Mouse (Mus musculus) mouse trophoblast stem cell (cell line): ENCODE measurements at regions not wholly inside any gene's neighbourhood (a gene's known extent, or its start where the extent isn't known, plus 50 kb on each side); places are given as distances from the start of the nearest gene placed in this dataset.

Source experiments
- in situ Hi-C, 2 experiments: fragments of 300-500 bp; cut with MseI, MboI; formaldehyde crosslinking; loops; 2 replicates in 1 of 2; 3 replicates in 1 of 2; pipeline ENCODE4 v1.15.1; 2025

DNA sequence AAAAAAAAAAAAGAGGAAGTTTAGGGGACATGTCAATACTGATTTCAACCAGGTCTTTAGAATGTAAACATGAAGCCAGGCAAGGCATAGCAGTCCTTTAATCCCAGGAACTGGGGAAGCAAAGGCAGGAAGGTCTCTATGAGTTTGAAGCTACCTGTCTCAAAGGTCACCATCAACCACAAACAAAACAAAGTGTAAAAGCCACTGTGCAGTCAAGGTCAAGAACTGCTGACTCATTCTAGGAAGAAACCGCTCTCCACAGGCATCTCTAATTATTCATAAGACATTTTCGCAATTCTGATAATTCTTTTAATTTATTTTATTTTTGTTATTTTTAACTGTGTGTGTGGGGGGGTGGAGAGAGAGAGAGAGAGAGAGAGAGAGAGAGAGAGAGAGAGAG lies 364.0 kb downstream of the Cntnap4 start:
- in situ Hi-C loops: no loop called here

DNA sequence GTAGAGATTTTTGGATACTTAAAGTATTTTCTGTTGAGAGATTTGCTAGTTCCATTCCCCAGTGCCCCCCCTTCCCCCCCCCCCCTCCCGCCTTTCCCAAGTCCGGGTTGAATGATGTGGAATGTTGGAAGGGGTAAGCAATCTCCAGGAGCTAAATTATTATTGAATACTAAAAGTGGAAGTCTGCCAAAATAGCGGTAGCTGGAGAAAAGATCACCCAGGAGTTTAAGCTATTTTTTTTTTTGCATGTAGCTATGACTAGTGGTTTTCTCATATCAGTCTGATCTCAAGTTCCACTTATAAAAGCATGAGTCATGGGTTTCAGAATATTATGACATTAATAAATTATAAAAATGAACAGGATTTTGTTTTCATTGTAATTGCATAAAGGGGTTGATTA lies 365.6 kb downstream of the Cntnap4 start:
- in situ Hi-C loops: no loop called here

DNA sequence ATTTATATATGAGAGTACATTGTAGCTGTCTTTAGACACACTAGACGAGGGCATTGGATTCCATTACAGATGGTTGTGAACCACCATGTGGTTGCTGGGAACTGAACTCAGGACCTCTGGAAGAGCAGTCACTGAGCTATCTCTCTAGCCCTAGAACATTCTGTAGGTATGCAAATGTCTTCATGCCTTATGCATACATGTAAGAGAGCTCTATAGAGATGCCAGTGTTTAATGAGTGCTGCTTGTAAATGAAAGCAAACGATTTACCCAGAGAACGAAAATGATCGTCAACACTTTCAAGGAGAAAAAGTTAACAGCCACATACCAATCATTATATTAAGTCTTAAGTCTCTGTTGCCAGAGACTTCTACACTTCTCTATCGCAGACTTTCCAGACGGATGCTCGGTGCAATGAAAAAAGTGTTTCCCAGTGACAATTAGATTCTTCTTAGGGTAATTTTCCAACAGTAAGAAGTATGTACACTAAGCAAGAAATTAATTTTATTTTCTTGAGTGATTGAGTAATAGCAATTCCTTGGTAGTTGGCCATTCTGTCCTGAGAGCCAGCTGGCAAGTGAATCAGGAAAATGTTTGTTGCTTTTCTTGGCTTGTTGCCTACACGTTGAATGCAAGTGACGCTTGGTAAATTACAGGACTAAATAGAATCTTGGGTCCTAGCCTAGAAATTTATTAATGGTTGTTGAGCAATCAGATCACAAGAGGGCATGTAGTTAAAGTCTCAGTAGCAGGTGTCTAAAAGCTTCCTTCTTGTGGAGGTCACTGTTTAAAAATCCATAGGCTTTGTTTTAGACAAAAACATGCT lies 366.3 kb downstream of the Cntnap4 start:
- in situ Hi-C loops: no loop called here

DNA sequence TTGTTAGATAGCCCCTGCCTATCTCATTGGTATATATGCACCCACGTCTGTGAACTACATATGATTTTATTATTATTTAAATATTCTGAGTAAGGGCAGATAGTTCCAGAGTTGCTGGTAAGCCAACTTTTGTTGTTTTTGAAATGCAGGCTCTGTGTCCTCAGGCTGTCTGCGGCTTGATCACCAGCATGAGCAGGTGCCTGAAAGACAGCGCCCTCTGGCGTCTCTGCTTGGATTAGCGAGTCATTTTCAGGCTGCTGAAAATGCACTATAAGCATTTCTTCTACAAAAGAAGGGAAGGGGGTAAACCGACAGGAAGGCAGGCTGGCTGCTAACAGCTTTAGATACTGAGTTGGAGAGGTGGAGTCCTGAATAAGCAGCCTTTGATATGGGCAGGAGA lies 402.6 kb downstream of the Cntnap4 start:
- in situ Hi-C loops: no loop called here

DNA sequence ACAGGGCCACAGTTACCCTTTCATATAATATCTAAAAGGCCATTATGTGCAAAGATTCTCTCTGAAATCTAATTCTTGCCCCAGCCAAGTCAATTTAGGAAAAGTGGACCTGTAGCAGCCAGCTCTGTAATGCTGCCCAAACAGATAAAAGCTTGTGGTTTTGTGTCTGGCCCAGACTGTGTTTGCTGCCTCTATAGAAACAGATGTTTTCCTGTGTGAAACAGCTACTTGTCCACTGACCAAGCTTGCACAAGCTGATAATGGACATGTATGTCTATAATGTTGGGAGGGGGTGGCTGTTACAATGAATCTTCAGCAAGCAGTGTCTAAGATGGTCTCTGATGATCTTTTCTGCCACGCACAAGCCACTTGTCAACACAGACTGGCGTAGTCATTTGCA lies 405.9 kb downstream of the Cntnap4 start:
- in situ Hi-C loops: no loop called here

DNA sequence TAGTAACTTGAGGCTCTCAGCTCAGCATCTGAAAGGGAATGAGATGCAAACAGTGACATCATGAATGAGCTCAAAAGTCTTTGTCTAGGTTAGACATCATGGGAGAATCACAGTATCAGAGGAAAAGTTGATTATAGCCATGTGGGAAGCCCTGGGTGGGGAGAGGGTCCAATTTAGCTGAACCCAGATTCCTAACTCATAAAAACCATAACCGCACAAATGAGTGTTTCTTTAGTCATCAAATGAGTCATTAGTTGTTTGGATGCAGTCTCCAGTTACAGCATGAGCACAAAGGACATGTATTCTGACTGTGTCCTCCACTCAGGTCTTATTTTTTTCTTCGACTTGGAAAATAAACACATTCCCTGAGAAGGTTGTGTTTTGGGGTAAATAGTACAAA lies 406.5 kb downstream of the Cntnap4 start:
- in situ Hi-C loops: no loop called here

DNA sequence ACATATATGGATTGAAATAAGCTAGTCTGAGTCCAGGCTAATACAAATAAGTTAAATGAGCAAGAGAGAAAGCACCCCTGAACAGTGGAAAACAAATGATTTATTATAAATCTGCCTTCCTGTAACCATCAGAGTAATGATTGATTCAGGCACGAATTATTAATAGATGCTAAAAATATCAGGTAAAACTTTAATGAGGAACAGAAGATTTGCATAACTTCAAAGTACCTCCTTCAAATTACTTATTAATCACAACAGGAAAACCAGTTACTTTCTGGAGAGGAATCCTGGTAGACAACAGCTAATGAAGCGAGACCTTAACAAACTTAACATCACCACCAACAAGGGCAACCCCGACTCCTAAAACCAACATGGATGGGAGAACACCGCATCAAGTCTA lies 423.9 kb downstream of the Cntnap4 start:
- in situ Hi-C loops: no loop called here

DNA sequence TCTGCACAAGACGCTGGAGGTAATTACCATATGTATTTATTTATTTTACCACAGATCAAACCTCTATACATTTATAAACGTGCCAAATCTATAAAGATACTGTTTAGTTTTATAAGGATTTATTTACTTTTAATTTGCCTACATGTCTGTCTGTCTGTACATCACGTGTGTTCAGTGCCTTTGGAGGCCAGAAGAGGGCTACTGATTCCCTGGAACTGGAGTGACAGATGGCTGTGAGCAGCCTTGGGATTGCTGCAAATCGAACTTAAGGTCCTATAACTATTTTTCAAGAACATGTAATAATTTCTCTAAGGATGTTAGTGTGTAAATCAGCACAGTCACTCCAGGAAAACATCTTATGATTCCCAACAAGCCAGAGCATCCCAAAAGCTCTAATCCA lies 437.5 kb downstream of the Cntnap4 start:
- in situ Hi-C loops: no loop called here

DNA sequence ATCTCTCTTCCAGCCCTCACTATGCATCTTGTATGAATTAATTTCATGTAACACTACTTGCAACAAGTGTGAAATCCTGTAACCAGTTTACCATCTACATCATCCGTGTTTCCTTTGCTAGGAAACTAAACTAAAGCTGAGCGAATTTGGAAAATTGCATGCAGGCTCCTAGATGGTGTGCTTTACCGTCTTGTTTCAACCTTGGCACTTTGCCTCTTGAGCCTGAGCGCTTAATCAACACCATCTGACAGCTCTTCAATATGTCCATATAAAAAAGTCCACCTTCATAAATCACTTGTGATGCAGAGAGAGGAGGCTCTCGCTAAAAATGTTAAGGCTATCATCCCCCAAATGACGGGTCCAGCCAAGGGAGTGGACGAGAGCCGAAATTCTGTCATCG lies 459.0 kb downstream of the Cntnap4 start:
- in situ Hi-C loops: no loop called here

DNA sequence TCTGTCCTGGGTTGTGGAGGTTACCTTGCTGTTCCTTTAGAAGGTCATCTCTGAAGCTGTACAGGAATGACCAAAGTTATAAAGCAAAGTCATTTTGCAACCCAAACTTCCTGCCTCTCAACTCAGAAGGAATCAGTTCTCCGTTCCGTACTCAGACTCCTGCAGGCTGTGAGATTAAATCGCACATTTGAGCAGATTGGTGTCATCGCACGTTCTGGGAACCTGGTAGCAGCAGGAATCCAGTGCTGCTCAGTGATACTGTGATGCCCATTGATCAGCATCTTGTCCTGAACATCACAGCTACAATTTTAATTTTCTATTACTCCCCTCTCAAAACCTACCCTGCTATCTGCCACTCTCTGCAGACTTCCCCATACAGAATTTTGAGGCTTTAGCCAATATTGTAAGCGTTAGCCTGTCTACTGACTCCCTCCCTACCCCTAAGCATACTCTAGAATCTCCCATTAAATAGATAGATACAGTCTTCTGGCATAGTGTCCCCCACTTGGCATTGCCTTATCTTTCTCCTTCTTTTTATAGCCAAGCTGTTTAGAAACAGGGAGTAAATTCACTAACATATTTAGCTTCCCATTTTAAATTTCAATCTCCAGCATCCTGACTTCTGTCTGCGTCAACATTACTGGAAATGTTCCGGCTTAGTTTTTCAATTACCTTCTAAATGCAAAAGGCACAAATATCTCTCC lies 482.1 kb downstream of the Cntnap4 start:
- in situ Hi-C loops: no loop called here

DNA sequence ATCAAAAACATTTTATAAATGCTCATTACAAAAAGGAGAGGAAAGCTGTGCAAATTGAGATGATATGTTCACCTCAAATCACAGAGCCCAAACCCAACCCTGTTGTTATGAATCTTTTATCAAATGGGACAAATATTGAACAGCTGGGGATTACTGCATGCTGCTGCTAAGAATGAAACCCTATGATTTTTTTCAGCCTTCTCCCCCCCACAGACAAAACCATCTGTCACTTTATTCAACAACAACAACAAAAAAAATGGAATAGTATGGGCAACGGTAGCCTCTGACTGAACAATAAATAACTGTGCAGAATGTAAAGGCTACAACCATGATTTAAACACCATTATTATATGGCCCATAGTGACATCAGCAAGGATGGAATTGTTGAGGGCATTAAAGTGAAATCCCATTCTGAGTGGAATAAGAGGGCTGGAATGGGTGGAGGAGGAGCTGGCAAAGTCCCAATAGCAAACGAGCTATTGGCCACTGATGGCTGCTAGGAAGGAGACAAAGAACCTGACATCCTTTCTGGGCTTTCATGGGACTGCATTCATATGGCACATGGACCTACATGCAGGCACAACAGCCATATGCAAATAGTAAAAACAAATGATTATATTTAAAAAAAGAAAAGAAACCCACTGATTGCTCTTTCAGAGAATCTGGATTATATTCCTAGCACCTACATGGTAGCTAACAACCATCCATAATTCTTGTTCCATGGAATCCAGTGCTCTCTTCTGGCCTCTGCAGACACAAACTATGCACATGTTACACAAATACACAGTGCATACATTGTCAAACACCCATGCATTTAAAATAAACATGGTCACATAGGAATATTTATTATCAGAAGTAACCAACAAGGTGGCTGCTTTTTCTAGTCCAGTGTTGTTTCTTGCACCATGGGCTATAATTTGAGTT lies 495.7 kb downstream of the Cntnap4 start:
- in situ Hi-C loops: no loop called here

DNA sequence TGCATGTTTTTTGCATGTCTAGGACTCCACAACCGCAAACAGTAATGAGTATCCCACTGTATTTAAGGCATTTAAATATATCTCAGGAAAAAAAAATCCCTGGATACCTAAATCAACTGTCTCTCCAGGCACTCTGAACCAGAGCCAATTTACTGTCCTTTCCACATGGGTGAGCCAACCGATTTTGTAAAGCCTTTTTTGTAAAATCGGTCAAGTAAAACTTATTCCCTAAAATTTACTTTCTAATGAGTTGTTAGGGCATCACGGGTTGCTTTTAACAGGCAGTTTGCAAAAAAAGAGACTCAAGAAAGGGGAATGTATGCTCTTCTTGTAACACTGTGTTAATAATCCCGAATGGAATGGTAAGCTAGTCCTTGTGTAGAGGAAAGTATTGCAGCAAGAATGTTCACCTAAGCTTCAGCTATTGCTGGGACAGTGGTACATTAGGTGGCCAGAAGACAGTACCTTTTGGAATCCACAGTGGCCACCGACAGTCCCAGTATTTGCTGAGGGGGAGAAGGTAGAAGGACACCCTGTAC lies 496.4 kb downstream of the Cntnap4 start:
- in situ Hi-C loops: no loop called here

DNA sequence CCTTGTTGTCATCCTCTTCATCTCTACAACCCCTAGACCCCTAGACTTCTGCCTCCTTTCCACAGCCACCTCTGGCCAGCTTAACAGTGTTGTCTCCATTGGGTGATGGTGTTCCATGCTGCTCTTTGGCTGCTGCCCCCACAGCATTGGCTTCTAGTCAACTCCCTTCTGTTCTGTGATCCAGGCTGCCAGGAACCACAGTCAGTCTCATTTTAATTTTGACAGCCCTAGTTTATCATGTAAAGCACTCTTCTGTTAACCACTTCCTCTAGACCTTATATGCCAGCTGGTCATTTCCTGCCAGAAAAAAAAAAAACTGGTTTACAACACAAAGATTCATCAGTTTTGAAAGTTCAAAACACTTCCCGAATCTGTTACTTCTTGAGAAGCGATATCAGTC lies 514.1 kb downstream of the Cntnap4 start:
- in situ Hi-C loops: no loop called here

DNA sequence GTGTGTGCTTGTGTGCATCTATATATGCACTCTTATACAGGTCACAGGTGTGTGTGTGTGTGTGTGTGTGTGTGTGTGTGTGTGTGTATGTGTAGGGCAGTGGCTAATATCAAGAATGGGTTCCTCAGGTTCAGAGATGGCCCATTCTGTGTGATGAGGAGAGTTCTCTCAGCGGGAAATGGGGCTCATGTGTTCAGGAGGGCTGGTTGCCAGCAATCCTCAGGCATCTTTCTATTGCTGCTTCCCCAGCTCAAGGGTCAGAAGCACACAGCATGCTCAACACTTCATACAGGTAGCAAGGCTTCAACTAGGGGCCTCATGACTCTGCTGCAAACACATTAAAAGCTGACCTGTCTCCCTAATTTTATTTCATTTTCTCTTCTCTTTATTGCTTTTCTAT lies 517.7 kb downstream of the Cntnap4 start:
- in situ Hi-C loops: no loop called here

DNA sequence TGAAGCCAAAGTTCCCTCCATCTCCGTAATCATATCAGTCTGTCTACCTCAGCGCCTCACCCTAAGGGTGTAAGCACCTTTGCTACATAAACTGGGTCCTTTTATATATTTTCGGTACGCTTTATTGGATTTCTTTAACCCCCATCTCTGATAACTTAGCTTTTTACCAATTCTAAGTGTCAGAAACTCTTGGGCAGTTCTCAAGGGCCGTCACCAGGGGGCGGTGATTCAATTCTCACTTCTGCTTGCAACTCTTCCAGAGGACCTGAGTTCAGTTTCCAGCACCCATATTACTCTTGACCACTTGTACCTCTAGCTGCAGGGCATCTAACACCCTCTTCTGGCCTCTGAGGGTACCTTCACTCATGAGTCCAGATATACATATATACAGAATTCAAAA lies 523.7 kb upstream of the Mon1b start:
- in situ Hi-C loops: loop anchor here in 1 of 2 experiments (25.0 kb wide), 1 partner anchor 476 kb away; no protein-coding TSS in a partner anchor

DNA sequence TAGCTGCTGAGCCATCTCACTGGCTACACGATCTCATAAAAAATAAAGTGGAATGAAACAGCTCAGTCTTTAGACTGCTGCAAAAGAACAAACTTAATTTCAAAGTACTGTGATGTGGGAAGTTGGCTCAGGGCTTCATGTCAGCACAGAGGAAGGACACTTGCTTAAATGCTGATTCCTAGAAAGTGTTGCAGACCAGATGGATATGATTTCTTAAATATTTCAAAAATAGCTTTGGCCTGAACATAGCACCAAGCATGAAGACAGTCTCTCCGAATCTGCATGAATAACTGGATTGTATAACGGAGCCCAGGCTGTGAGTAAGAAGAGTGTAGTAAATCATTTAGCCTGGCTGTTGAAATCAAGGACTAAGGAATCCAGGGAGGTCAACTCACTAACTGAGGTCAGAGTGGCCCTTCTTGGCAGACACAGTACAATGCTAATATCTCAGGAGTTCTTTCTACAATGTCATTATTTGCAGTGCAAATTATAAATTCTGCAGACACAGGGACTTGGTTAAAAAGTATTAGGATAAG lies 521.2 kb upstream of the Mon1b start:
- in situ Hi-C loops: loop anchor here in 1 of 2 experiments (25.0 kb wide), 1 partner anchor 473 kb away; no protein-coding TSS in a partner anchor

DNA sequence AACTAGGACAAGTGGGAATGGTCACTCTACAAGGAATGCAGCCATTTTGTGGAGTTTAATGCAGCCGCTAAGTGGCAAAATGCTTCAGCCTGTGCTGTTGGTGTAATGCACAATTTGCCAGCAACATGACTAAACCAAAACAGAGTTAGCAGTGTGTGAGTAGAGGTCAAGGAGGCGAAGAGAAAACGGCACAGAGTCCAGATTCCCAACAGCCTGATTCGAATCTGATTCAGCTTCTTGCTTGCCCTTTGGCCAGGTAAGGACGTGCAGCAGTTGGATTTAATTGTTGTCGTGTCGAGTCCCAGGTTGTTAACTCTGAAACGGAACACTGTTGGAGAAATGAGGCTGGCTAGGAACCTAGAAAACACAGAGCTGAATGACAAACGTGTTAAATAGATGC lies 518.1 kb upstream of the Mon1b start:
- in situ Hi-C loops: loop anchor here in 1 of 2 experiments (25.0 kb wide), 1 partner anchor 470 kb away; no protein-coding TSS in a partner anchor

DNA sequence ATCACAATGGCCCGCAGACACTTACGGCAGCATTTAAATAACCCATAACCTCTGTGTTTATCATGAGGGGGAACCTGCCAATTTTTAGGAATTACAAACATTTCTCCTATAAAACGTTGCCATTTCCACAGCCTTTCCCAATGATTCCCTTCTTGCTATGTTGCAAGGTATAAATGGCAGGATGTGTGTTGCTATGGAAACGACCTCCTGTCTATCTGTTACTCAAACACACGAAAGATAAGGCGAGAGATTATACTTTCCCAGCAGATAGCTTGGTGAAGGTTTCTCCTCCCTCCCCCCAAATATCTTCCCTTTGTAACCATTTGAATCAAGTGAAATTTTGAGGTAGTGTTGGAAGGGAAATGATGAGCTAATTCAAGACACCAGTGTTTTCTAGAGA lies 509.8 kb upstream of the Mon1b start:
- in situ Hi-C loops: no loop called here

DNA sequence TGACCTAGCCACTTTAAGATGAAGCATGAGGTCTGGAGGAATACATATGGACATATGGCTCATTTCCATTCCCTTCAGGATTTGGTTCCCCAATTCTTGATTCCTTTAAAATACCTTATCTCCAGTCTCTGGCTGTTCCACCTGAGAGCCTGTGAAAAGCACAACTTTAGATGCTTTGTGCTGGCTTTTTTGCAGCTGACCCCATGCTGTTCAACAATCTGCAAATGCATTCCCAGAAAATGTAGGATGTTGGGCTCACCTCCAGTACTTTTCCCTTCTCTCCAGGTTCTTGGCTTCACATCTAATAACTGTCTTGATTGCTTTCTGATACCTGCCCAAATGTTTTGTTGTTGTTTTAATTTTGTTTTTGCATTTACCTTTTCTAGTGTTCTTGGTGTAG lies 498.0 kb upstream of the Mon1b start:
- in situ Hi-C loops: no loop called here

DNA sequence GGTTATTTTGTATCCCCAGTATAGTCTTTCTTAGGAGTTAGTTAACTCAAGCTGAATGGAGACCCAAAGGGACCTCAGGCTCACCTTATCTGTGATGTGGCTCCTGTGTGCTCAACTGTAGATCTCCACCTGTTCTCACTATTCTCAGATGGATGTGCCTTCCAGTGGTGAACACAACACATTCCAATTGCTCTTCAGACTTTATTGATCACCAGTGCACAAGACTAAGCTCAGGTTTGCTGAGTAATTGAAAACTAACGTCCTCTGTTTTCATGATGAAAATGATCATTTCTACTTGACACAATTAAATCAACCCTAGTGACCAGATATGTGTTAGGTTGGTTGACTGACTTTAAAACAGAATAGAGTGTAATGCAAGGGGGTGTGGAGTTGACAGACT lies 495.4 kb upstream of the Mon1b start:
- in situ Hi-C loops: no loop called here

DNA sequence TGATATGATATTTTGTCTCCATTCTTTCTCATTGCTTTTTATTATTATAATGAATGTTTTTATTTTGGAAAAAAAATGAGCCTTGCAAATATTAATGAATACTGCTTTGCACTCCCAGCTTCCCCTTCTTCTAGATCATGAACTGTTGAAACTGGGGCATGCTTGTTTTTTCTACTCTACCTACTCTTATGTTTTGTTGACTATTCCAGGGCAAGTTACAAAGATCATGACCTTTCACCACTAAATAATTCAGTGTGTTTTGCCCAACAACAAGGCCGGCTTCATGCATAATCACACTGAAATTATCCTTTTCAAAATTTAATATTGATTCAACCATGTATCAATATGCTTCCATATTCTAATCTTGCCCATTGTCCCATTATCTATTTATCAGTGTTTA lies 494.3 kb upstream of the Mon1b start:
- in situ Hi-C loops: no loop called here
